Mouse (Mus musculus) hindbrain, embryonic 14.5 days (tissue): ENCODE results near the gene Col19a1. TPM values are rescaled to one million over a fixed set of nuclear protein-coding genes. Genes with fewer than 3 reads are reported as not detected.

ENCODE experiments used
- ATAC-seq: fragments of 200-750 bp; cut with Nextera tagmentation; 2 replicates; pipeline ENCODE4 v1.8.0; 2017; ENCODE audit warnings: moderate number of reproducible peaks, mild to moderate bottlenecking, moderate TSS enrichment, moderate library complexity; ENCODE audit not compliant: low FRiP score
- DNase-seq: peaks from one replicate; pipeline ENCODE4 v3.0.0-alpha.2; 2015; ENCODE audit warnings: low spot score
- H3K27ac ChIP-seq: fragments of 300-500 bp; sonication (generic); 2 replicates; pipeline ENCODE4 v1.5.1; 2014; ENCODE audit warnings: mild to moderate bottlenecking, moderate library complexity
- H3K27me3 ChIP-seq: fragments of 300-500 bp; sonication (generic); 2 replicates; pipeline ENCODE4 v1.6.1; 2014; ENCODE audit warnings: mild to moderate bottlenecking, low read length, mixed read lengths; ENCODE audit not compliant: control insufficient read depth, insufficient read depth
- H3K36me3 ChIP-seq: fragments of 300-500 bp; sonication (generic); replicated peaks from 2 replicates; pipeline ENCODE4 v1.6.1; 2014; ENCODE audit not compliant: control insufficient read depth, insufficient read depth
- H3K4me1 ChIP-seq: fragments of 300-500 bp; sonication (generic); replicated peaks from 2 replicates; pipeline ENCODE4 v1.6.1; 2014; ENCODE audit warnings: antibody characterized with exemption, low read length, mixed read lengths; ENCODE audit not compliant: control insufficient read depth, insufficient read depth
- H3K4me2 ChIP-seq: fragments of 300-500 bp; sonication (generic); replicated peaks from 2 replicates; pipeline ENCODE4 v1.6.1; 2014; ENCODE audit warnings: mild to moderate bottlenecking, moderate library complexity
- H3K4me3 ChIP-seq: fragments of 300-500 bp; sonication (generic); replicated peaks from 2 replicates; pipeline ENCODE4 v1.5.1; 2014; ENCODE audit warnings: mild to moderate bottlenecking, low read length
- H3K9ac ChIP-seq: fragments of 300-500 bp; sonication (generic); 2 replicates; pipeline ENCODE4 v1.6.1; 2014
- H3K9me3 ChIP-seq: fragments of 300-500 bp; sonication (generic); 2 replicates; pipeline ENCODE4 v1.6.1; 2016; ENCODE audit warnings: low read length; ENCODE audit not compliant: control insufficient read depth
- WGBS: fragments of 180-500 bp; shearing (Covaris S2); extraction: QIAGEN DNeasy Blood & Tissue Kit; methylation state at CpG from one replicate; pipeline ENCODE4 v1.1.7; 2014; 5-methylcytosine and 5-hydroxymethylcytosine counted together
- polyA plus RNA-seq: library from polyadenylated mRNA; unstranded; fragments of >200 nt; fragmentation: Nextera tagmentation; extraction: Ambion mirVana; gene quantifications from 2 replicates; pipeline ENCODE4 v1.2.1, GENCODE M21; 2014

Col19a1 gene
- polyA plus RNA-seq, 1 experiment from 2014 or later, result 1.8 TPM

GRCm38 (mm10) chr1:24484161-24484560, 103.1 kb downstream of the Col19a1 start:
- no peak overlapping the region for H3K27ac ChIP-seq
- H3K4me3 ChIP-seq, result no peak overlapping the region
- 76% methylated on average over 5 of the region's 5 CpGs for WGBS
- no peak for ATAC-seq
- no peak overlapping the region for H3K4me2 ChIP-seq
- no peaks in the 10 kb centered on the region for H3K9me3 ChIP-seq
- no peaks in the 10 kb centered on the region for H3K4me1 ChIP-seq
- no peak overlapping the region for H3K9ac ChIP-seq
- no peaks in the 10 kb centered on the region for H3K27me3 ChIP-seq
- no peak for DNase-seq
- no peaks in the 10 kb centered on the region for H3K36me3 ChIP-seq

GRCm38 (mm10) chr1:24471096-24471710, 116.1 kb downstream of the Col19a1 start:
- Histone ChIP-seq H3K9me3 (no peaks in the 10 kb centered on the region), H3K4me1 (no peaks in the 10 kb centered on the region), H3K4me3 (no peak overlapping the region), H3K27me3 (no peaks in the 10 kb centered on the region), H3K27ac (no peak overlapping the region), H3K36me3 (no peaks in the 10 kb centered on the region), H3K9ac (no peak overlapping the region), H3K4me2 (no peak overlapping the region)
- no peak for DNase-seq
- no peak for ATAC-seq
- 77% methylated on average over 7 of the region's 7 CpGs for WGBS

GRCm38 (mm10) chr1:24470633-24471032, 116.6 kb downstream of the Col19a1 start:
- DNase-seq (no peak), ATAC-seq (no peak)
- H3K27me3 ChIP-seq, result no peaks in the 10 kb centered on the region
- 89% methylated on average over 5 of the region's 5 CpGs for WGBS
- H3K4me1 ChIP-seq, result no peaks in the 10 kb centered on the region
- H3K9me3 ChIP-seq, result no peaks in the 10 kb centered on the region
- H3K27ac ChIP-seq, result no peak overlapping the region
- no peaks in the 10 kb centered on the region for H3K36me3 ChIP-seq
- no peak overlapping the region for H3K9ac ChIP-seq
- no peak overlapping the region for H3K4me3 ChIP-seq
- no peak overlapping the region for H3K4me2 ChIP-seq

- Histone ChIP-seq H3K36me3 (no peaks in the 10 kb centered on the region), H3K9me3 (no peaks in the 10 kb centered on the region), H3K4me1 (no peaks in the 10 kb centered on the region), H3K4me3 (no peak overlapping the region), H3K4me2 (no peak overlapping the region), H3K27ac (no peak overlapping the region), H3K27me3 (no peaks in the 10 kb centered on the region), H3K9ac (no peak overlapping the region)
- ATAC-seq, result no peak
- DNase-seq, result no peak
- WGBS, result 74% methylated on average over 3 of the region's 3 CpGs
Measured at GRCm38 (mm10) chr1:24461305-24461887, 125.9 kb downstream of the Col19a1 start.

- no peak overlapping the region for H3K4me3 ChIP-seq
- 87% methylated on average over 2 of the region's 2 CpGs for WGBS
- DNase-seq, result no peak
- no peak for ATAC-seq
- no peaks in the 10 kb centered on the region for H3K9me3 ChIP-seq
- H3K36me3 ChIP-seq, result no peaks in the 10 kb centered on the region
- no peak overlapping the region for H3K4me2 ChIP-seq
- no peak overlapping the region for H3K27ac ChIP-seq
- H3K27me3 ChIP-seq, result no peaks in the 10 kb centered on the region
- no peaks in the 10 kb centered on the region for H3K4me1 ChIP-seq
- no peak overlapping the region for H3K9ac ChIP-seq
Measured at GRCm38 (mm10) chr1:24458015-24458414, 129.3 kb downstream of the Col19a1 start.

- no peak for ATAC-seq
- 45% methylated on average over 10 of the region's 10 CpGs for WGBS
- Histone ChIP-seq H3K4me3 (no peak overlapping the region), H3K4me2 (no peak overlapping the region), H3K9ac (no peak overlapping the region), H3K36me3 (no peaks in the 10 kb centered on the region), H3K27me3 (no peaks in the 10 kb centered on the region), H3K4me1 (no peaks in the 10 kb centered on the region), H3K9me3 (no peaks in the 10 kb centered on the region), H3K27ac (no peak overlapping the region)
- no peak for DNase-seq
Measured at GRCm38 (mm10) chr1:24452572-24453269, 134.6 kb downstream of the Col19a1 start.

- Histone ChIP-seq H3K9ac (no peak overlapping the region), H3K4me3 (no peak overlapping the region), H3K4me1 (no peaks in the 10 kb centered on the region), H3K27me3 (no peaks in the 10 kb centered on the region), H3K4me2 (no peak overlapping the region), H3K9me3 (no peaks in the 10 kb centered on the region), H3K27ac (no peak overlapping the region), H3K36me3 (no peaks in the 10 kb centered on the region)
- DNase-seq (no peak), ATAC-seq (no peak)
- WGBS, result 62% methylated on average over 7 of the region's 7 CpGs
Measured at GRCm38 (mm10) chr1:24452159-24452558, 135.1 kb downstream of the Col19a1 start.

GRCm38 (mm10) chr1:24437425-24437824, 149.8 kb downstream of the Col19a1 start:
- no peaks in the 10 kb centered on the region for H3K27me3 ChIP-seq
- H3K4me2 ChIP-seq, result no peak overlapping the region
- no peak overlapping the region for H3K9ac ChIP-seq
- no peaks in the 10 kb centered on the region for H3K4me1 ChIP-seq
- DNase-seq (no peak), ATAC-seq (no peak)
- H3K27ac ChIP-seq, result no peak overlapping the region
- no peaks in the 10 kb centered on the region for H3K9me3 ChIP-seq
- H3K4me3 ChIP-seq, result no peak overlapping the region
- no peaks in the 10 kb centered on the region for H3K36me3 ChIP-seq

GRCm38 (mm10) chr1:24428306-24428705, 159.0 kb downstream of the Col19a1 start:
- no peak for DNase-seq
- no peaks in the 10 kb centered on the region for H3K27me3 ChIP-seq
- no peak overlapping the region for H3K4me3 ChIP-seq
- no peaks in the 10 kb centered on the region for H3K4me1 ChIP-seq
- H3K36me3 ChIP-seq, result no peaks in the 10 kb centered on the region
- H3K9ac ChIP-seq, result no peak overlapping the region
- no peak for ATAC-seq
- no peak overlapping the region for H3K27ac ChIP-seq
- 78% methylated on average over 5 of the region's 5 CpGs for WGBS
- H3K9me3 ChIP-seq, result no peaks in the 10 kb centered on the region
- no peak overlapping the region for H3K4me2 ChIP-seq
